Mouse (Mus musculus) testis, adult 10 weeks (tissue): ENCODE results near the gene Zfp36. TPM values are rescaled to one million over a fixed set of nuclear protein-coding genes. Genes with fewer than 3 reads are reported as not detected.

Source experiments
- polyA plus RNA-seq: library from polyadenylated mRNA; stranded (reverse); fragments of 350-450 nt; fragmentation: Illumina TruSeq; extraction: RNeasy Lipid Tissue Mini Kit (QIAGEN cat#74804); gene quantifications from one replicate; pipeline ENCODE4 v1.2.3, GENCODE M21; 2014; ENCODE audit warnings: low read depth, low replicate concordance

Zfp36 gene
- 2.6 TPM for polyA plus RNA-seq

DNA sequence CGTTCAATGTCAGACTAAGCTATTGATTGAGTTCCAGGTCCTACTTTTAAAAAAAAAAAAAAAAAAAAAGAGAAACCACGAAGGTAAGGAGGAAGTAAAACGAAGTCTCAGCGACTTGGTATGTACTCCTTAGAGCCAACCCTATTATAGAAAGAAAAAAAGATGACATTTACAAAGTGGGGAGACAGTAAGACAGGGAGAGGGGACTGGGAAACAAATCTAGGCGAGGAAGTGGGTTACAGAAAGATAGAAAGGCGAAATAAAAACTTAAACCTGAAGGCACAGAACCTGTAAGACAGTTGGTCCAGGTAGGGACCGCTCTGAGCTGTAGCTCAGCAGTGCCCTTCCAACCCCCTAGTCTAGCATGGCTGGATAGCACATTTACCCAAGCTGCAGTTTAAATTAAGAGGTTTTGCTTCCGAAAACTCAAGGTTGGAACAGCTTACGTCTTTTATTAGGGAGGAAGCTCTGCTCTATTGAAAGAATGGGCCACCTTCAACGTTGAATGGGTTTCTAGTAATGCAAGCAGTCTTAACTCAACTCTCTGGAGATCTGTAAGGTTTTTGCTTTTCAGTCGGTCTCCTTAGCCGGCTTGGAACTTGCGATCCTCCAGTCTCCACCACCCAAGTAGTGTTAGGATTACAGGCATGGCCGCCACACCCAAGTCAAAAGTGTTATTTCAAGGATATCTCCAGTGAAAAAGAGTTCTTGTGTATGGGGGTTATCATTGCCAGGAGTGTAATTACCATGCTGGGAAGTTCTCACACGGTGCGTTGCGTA, at the start of gene Zfp36:
Zfp36 (minus strand) TSS at position 17 of the 780 bp plus-strand sequence.

GRCm38 (mm10) chr7:28392429-28393271, 12.6 kb upstream of the Zfp36 start, which contains the start of the genes Med29 and Paf1:
Gene Med29, minus strand, starts transcription at chr7:28392708.
Gene Paf1, plus strand, starts transcription at chr7:28392951.

DNA sequence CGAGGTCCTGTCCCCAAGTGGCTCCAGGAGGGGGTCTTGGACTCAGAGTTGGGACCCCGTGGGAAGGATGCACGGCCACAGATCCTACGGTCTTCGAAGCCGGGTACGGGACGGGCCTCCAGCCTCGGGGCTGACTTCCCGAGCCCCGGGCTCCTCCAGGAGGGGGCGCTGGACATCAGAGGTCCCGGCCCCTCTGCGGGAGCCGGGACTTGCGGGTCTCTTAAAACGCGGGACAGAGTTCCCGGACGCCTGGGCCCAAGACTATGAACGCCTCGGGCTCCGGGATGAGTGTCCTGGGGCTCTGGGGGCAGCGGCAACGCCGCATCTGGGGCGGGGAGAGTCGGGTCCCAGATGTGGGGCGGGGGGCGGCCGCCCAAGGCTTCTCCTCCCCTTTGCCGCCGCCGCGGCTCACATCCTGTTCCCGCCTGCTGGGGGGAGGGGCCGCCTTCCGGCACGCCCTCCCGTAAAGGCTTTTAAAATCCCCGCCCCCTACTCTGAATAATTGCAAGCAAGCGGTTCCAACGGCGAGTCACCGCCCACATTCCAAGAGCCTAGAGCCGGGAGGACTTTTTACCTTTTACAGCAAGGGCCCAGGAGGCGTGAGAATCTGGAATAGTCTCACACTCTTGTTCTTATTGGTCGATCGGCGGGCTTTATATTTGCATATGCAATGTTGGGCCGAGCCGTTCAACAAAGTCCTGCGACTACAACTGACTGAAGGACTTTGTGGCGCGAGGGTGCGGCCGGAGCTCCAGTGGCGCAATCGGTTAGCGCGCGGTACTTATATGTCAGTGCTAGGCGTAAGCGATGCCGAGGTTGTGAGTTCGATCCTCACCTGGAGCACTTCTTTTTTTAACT, 7.6 kb downstream of the Zfp36 start, which contains the start of gene Plekhg2:
Plekhg2 (minus strand) TSS at position 349 of the 858 bp plus-strand sequence.

DNA sequence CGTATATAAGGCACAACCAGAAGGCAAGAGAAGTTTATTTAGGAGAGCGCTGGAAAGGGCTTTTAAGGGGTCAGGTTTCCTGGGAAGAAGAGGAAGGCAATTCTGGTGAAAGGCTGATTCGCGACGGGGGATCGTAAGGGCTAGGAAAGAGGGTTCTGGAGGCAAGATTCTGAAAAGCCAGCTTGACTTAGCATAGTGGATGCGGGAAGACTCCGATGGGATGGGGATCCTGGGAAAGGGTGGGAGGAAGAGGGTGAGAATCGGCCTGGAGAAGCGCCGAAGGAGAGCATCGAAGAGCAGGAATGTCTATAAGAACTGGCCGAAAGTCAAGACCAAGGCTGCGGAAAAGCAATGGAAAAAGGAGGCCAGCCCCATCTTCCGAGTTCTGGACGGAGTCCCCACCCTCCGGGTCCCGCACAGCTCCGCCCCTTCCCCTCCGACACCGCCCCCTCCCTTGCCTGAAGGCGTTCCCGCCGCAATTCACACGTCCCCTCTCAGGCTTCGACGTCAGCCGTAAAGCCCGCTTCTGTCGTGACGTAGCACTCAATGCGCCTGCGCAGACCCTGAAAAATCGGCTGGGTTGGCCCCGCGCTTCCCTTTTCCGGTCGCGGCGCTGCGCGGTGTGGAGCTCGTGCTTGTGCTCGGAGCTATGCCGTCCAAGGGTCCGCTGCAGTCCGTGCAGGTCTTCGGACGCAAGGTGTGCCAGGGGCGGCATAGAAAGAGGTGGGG, 29.7 kb downstream of the Zfp36 start, which contains the start of gene Rps16:
Rps16 (plus strand) TSS at position 498 of the 729 bp plus-strand sequence.

GRCm38 (mm10) chr7:28338108-28338998, 41.7 kb downstream of the Zfp36 start, which contains the start of gene Supt5:
Gene Supt5, minus strand, starts transcription at chr7:28338746.

Other genes with a start within 250 kb of the Zfp36 start
- 9.1 TPM for gene Fbl, start 210.5 kb downstream of the Zfp36 start, polyA plus RNA-seq
- gene Dyrk1b, start 200.8 kb downstream of the Zfp36 start, polyA plus RNA-seq: 15.4 TPM
- gene Eid2, start 112.4 kb downstream of the Zfp36 start, polyA plus RNA-seq: 10.0 TPM
- 3.7 TPM for gene Eid2b, start 102.5 kb downstream of the Zfp36 start, polyA plus RNA-seq
- gene Selenov, start 89.1 kb downstream of the Zfp36 start, polyA plus RNA-seq: 80.2 TPM
- 22.7 TPM for gene Dll3, start 78.0 kb downstream of the Zfp36 start, polyA plus RNA-seq
- gene Timm50, start 68.2 kb downstream of the Zfp36 start, polyA plus RNA-seq: 3.6 TPM
- gene Supt5, start 41.5 kb downstream of the Zfp36 start, polyA plus RNA-seq: 65.4 TPM
- 59.3 TPM for gene Rps16, start 29.6 kb downstream of the Zfp36 start, polyA plus RNA-seq
- 3.4 TPM for gene Plekhg2, start 7.7 kb downstream of the Zfp36 start, polyA plus RNA-seq
- gene Med29, start 12.5 kb upstream of the Zfp36 start, polyA plus RNA-seq: 3.9 TPM
- gene Paf1, start 12.7 kb upstream of the Zfp36 start, polyA plus RNA-seq: 70.3 TPM
- gene Gmfg, start 57.2 kb upstream of the Zfp36 start, polyA plus RNA-seq: 5.2 TPM
- not detected for gene Lrfn1, start 71.7 kb upstream of the Zfp36 start, polyA plus RNA-seq
- gene Ifnl2, start 130.2 kb upstream of the Zfp36 start, polyA plus RNA-seq: not detected
- not detected for gene Ifnl3, start 142.6 kb upstream of the Zfp36 start, polyA plus RNA-seq
- gene Sycn, start 160.6 kb upstream of the Zfp36 start, polyA plus RNA-seq: not detected
- gene Nccrp1, start 167.0 kb upstream of the Zfp36 start, polyA plus RNA-seq: not detected
- gene Samd4b, start 217.9 kb upstream of the Zfp36 start, polyA plus RNA-seq: 18.7 TPM
- 1.6 TPM for gene Pak4, start 217.9 kb upstream of the Zfp36 start, polyA plus RNA-seq